Mouse (Mus musculus) myocyte (in vitro differentiated cells): ENCODE data around the gene Fscn3.

Experiments
- CEBPB ChIP-seq: IDR thresholded peaks from 2 replicates; pipeline ENCODE4 v1.6.1; 2011; ENCODE audit warnings: mild to moderate bottlenecking, moderate library complexity; ENCODE audit not compliant: poor library complexity, insufficient read depth, severe bottlenecking
- E2F4 ChIP-seq: IDR thresholded peaks from one replicate; pipeline ENCODE4 v1.6.1; 2011; ENCODE audit warnings: mild to moderate bottlenecking, control low read depth, moderate library complexity; ENCODE audit not compliant: insufficient read depth
- MAX ChIP-seq: IDR thresholded peaks from one replicate; pipeline ENCODE4 v1.6.1; 2011; ENCODE audit warnings: low read depth, mild to moderate bottlenecking, control low read depth
- MYOD1 ChIP-seq, 3 experiments: IDR thresholded peaks; one replicate each; pipeline ENCODE4 v1.6.1; 2011; ENCODE audit warnings: control low read depth in 2 of 3, low read depth in 2 of 3, mild to moderate bottlenecking in 2 of 3, moderate library complexity in 1 of 3; ENCODE audit not compliant: insufficient read length in 2 of 3, control insufficient read depth in 1 of 3
- MYOG ChIP-seq, 3 experiments: IDR thresholded peaks; one replicate each; pipeline ENCODE4 v1.6.1; 2011; ENCODE audit warnings: control low read depth in 2 of 3, low read depth in 2 of 3, mild to moderate bottlenecking in 2 of 3; ENCODE audit not compliant: insufficient read length in 2 of 3, control insufficient read depth in 1 of 3, insufficient read depth in 1 of 3
- POLR2A ChIP-seq: IDR thresholded peaks from one replicate; pipeline ENCODE4 v1.6.1; 2011; ENCODE audit warnings: low read depth, mild to moderate bottlenecking, control low read depth, moderate library complexity; ENCODE audit not compliant: insufficient read length
- POLR2AphosphoS2 ChIP-seq: IDR thresholded peaks from one replicate; pipeline ENCODE4 v1.6.1; 2011; ENCODE audit warnings: low read depth, control low read depth; ENCODE audit not compliant: insufficient read length
- REST ChIP-seq: IDR thresholded peaks from one replicate; pipeline ENCODE4 v1.6.1; 2011; ENCODE audit warnings: mild to moderate bottlenecking, control low read depth, moderate library complexity; ENCODE audit not compliant: insufficient read depth, insufficient read length
- TCF12 ChIP-seq: IDR thresholded peaks from one replicate; pipeline ENCODE4 v1.6.1; 2011; ENCODE audit warnings: mild to moderate bottlenecking, control low read depth; ENCODE audit not compliant: poor library complexity, insufficient read depth, severe bottlenecking
- USF1 ChIP-seq: IDR thresholded peaks from one replicate; pipeline ENCODE4 v1.6.1; 2011; ENCODE audit warnings: low read depth, mild to moderate bottlenecking, control low read depth, moderate library complexity

- no peak for TF ChIP-seq POLR2A
- TF ChIP-seq MAX, result no peak
- TF ChIP-seq CEBPB, result no peak
- no peak for TF ChIP-seq TCF12
- TF ChIP-seq POLR2AphosphoS2, result no peak
- no peak for TF ChIP-seq MYOD1 (IDR thresholded peaks at IDR 0.05; ENCODE audit: control insufficient read depth in 1 of 3, insufficient read length in 2 of 3, low read depth in 2 of 3)
- TF ChIP-seq E2F4, result no peak
- no peak for TF ChIP-seq MYOG (IDR thresholded peaks at IDR 0.05; ENCODE audit: control insufficient read depth in 1 of 3, insufficient read depth in 1 of 3, insufficient read length in 2 of 3, low read depth in 2 of 3)
- TF ChIP-seq USF1, result no peak
- TF ChIP-seq REST, result no peak
Measured at GRCm38 (mm10) chr6:28397681-28398203, 29.8 kb upstream of the Fscn3 start, which contains the start of gene Zfp800.
